Mouse (Mus musculus): ENCODE measurements around the gene Add2. TPM values are rescaled to one million over a fixed set of nuclear protein-coding genes. Genes with fewer than 3 reads are reported as not detected.

The Add2 gene
- polyA plus RNA-seq, 1 experiment from 2014 or later, result 0.03 TPM

DNA sequence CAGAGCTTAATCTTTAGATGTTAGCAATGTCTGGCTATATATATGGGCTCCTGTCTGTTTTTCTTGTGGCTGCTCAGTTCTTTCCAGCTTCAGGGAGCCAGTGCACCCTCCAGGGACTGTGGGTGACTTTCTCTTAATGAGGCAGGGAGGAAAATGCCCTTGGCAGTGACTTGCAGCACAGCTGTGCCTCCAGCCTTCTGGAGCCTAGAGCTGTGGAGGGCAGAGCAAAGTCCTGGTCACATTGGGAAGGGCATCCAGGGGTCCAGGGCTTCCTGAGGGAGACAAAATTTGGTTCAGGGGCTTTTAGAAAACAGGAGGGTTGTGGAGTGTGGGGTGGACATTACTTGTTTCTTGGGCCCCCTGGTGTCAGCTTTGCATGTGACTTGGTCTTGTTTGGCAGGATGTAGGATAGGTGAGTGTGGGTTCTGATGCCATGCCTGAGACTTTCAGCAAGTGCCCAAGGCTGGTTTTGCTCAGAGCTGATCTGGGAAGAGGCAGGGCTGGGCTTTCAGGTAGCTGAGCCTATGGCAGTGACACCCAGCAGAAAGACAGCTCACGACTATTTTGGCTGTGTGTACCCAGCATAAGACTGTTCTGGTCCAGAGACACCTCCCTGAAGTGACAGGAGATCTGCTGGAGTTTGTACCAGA lies 50.0 kb downstream of the Add2 start:
- POLR2A ChIA-PET, result interaction anchor here (0.7 to 1.0 kb wide), 2 partner anchors 20 to 33 kb away, joined by 3 to 4 read pairs; no protein-coding TSS in a partner anchor
- CTCF ChIA-PET, result interaction anchor here (1.4 kb wide), 2 partner anchors 58 to 253 kb away, joined by 3 read pairs; no protein-coding TSS in a partner anchor
- in situ Hi-C loops (cut with MboI; ENCODE audit: low pct_unique_long_range_greater_than_20kb), result no loop called here
- DNase-seq (ENCODE audit: low read depth, low spot score) (no peak), ATAC-seq (no peak)
- H3K27me3 ChIP-seq, result no peaks in the 10 kb centered on the region
- no peak for TF ChIP-seq CTCF (IDR thresholded peaks at IDR 0.05)

DNA sequence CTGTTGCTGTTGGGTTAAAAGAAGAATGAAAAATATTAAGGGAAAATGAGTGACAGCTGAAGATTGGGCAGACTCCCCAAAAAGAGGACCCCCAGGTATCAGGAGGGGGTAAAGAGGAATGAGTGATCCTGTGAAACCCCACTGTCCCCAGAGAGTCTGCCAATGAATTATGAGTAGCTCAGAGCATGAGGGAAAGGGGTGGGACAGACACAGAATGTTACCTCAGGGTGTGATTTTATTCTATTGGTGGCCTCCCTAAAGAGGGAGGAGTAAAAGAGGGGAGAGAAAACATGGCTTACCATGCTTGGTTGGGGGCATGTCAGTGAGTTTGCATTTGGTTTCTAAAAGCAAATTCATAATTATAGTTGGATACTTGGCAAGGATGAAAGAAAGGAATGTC lies 50.8 kb downstream of the Add2 start:
- POLR2A ChIA-PET, result interaction anchor here (1.0 kb wide), 1 partner anchor 34 kb away, joined by 3 read pairs; no protein-coding TSS in a partner anchor

DNA sequence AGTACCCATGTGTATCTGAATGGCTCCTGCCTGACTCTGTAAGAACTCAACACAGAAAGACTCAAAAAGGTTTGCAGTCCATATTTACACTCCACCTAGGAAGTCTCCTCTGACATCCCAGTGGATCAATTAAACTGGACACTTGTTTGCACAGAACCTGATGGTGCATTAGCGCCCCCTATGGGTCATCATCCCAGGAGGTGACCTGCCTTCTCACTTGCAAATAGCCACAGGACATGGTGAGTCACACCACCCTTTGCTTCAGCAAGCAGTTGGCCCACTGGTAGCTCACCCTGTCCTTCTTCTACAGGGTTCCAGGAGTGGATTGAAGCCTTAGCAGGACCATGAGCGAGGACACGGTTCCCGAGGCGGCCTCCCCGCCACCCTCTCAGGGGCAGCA lies 57.0 kb downstream of the Add2 start:
- ChIA-PET CTCF (interaction anchor here (0.8 to 0.9 kb wide), 2 partner anchors 9 to 28 kb away, joined by 3 read pairs; no protein-coding TSS in a partner anchor), POLR2A (no interaction called here)
- no peaks in the 10 kb centered on the region for H3K27me3 ChIP-seq
- in situ Hi-C loops (cut with MboI; ENCODE audit: low pct_unique_long_range_greater_than_20kb), result no loop called here
- DNase-seq (ENCODE audit: low read depth, low spot score) (no peak), ATAC-seq (no peak)
- peak; percentile 79 for TF ChIP-seq CTCF (IDR thresholded peaks at IDR 0.05)

More for the DNA sequence above, 50.8 kb downstream of the Add2 start:
- DNase-seq (ENCODE audit: low read depth, low spot score), result no peak
- ATAC-seq, result no peak
- TF ChIP-seq CTCF (IDR thresholded peaks at IDR 0.05), result no peak
- CTCF ChIA-PET, result interaction anchor here (1.4 kb wide), 1 partner anchor 252 kb away, joined by 3 read pairs; no protein-coding TSS in a partner anchor
- in situ Hi-C loops (cut with MboI; ENCODE audit: low pct_unique_long_range_greater_than_20kb), result no loop called here
- H3K27me3 ChIP-seq, result no peaks in the 10 kb centered on the region

DNA sequence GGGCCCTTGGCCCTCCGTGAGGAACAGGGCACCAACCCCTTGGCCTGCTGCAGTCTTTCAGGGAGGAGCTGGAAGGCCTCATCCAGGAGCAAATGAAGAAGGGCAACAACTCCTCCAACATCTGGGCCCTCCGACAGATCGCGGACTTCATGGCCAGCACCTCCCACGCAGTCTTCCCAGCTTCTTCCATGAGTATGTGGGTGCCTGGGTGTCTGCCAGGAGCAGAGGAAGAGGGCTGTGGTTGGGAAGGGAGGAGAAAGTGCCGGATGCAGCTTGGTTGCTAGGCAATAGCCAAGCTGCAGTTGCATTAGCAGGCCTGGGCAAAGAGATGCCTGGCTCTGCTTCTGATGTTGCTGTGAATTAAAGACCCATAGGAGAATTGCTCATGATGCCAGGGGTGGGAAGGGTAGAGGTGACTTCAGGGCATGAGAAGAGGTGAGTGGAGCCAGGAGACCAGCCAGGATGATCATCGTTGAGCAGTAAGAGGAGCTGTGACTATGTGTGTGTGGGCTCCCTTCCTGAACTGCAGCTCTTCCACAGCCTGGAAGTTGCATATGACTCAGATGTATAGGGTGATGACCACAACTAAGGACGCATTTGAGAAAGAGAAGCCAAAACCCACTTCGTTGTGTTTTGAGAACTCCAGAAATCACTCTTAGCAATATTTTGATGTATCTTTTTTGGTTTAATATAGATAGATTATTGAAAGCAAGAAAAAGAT lies 58.5 kb downstream of the Add2 start:
- no peak for TF ChIP-seq CTCF (IDR thresholded peaks at IDR 0.05)
- DNase-seq (ENCODE audit: low read depth, low spot score) (no peak), ATAC-seq (no peak)
- POLR2A ChIA-PET, result interaction anchor here (0.6 kb wide), 1 partner anchor 25 kb away, joined by 5 read pairs; no protein-coding TSS in a partner anchor
- in situ Hi-C loops (cut with MboI; ENCODE audit: low pct_unique_long_range_greater_than_20kb), result no loop called here
- CTCF ChIA-PET, result interaction anchor here (1.4 kb wide), 1 partner anchor 66 kb away, joined by 4 read pairs; no protein-coding TSS in a partner anchor
- peaks cover 2% of the 10 kb centered on the region for H3K27me3 ChIP-seq

DNA sequence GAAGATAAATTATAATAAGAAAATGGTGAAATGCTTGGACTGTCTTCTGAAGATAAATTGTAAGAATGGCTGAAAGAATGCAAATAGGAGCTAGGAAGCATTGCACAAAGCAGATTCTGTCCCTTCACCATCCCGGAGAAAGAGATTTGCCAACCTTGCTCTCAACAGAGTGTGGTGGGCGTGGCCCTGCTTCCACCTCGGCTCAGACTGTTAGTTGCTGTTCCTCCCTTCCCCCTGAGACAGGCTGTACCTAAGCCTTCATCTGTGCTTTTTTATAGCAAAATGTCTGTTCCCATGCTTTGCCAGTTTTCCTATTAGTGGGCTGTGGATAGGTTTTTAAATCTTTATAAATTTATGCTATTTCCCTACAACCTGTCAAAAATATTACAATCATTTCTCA lies 59.3 kb downstream of the Add2 start:
- no peak for ATAC-seq

DNA sequence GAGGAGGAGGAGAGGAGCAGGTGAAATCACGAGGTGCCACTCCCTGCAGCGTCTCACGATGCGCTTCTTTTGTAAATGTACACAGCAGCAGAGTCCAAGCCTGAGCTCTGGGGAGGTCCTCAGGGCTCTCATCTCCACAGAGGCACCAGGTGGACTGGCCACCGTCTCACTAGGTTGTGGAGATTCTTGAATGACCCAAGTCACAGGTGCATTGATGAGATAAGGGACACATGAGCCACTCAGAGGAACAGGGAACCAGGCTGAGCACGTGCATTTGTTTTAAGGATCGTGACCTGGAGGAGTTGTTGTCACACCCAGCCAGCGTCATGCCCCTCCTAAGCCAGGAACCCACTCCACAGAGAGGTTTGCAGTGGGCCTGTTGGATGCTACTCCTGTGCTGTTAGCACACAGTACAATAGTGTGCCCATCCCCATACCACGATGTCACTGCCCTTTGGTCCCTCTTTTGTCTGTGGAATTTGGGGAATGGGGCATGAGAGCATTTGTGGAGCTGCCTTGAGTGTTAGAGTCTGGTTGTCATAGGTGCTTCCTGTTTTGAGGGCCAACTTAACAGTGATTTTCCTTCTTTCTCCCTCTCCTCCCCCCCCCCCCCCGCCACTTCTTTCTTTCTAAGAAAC lies 65.8 kb downstream of the Add2 start:
- no peak for TF ChIP-seq CTCF (IDR thresholded peaks at IDR 0.05)

More for the DNA sequence above, 59.3 kb downstream of the Add2 start:
- peaks cover 6% of the 10 kb centered on the region for H3K27me3 ChIP-seq
- TF ChIP-seq CTCF (IDR thresholded peaks at IDR 0.05), result no peak
- no peak for DNase-seq (ENCODE audit: low read depth, low spot score)
- ChIA-PET POLR2A (no interaction called here), CTCF (interaction anchor here (1.4 kb wide), 1 partner anchor 67 kb away, joined by 4 read pairs; no protein-coding TSS in a partner anchor)
- in situ Hi-C loops (cut with MboI; ENCODE audit: low pct_unique_long_range_greater_than_20kb), result no loop called here

DNA sequence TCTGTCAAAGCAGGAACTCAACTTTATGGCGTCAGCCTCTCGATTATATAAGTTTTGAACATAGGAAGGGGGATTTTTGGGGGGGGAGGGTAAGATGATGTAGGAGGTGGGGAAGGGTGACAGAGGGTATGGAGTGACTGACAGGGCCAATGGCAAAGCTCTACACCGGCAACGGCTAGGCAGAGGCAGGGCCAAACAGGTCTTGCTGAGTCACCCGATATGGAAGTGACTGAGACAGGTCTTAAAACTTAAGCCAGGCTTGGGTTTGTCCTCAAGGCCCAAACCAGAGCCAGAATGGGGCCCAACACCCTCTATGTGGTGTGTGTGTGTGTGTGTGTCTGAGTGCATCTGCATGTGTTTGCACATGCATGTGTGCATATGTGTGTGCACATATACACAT lies 67.0 kb downstream of the Add2 start:
- ChIA-PET POLR2A (no interaction called here), CTCF (no interaction called here)
- in situ Hi-C loops (cut with MboI; ENCODE audit: low pct_unique_long_range_greater_than_20kb), result no loop called here
- no peak for DNase-seq (ENCODE audit: low read depth, low spot score)
- no peak for TF ChIP-seq CTCF (IDR thresholded peaks at IDR 0.05)
- peaks cover 31% of the 10 kb centered on the region for H3K27me3 ChIP-seq
- no peak for ATAC-seq

More for the DNA sequence above, 65.8 kb downstream of the Add2 start:
- ChIA-PET POLR2A (no interaction called here), CTCF (no interaction called here)
- H3K27me3 ChIP-seq, result peaks cover 23% of the 10 kb centered on the region
- no peak for ATAC-seq
- DNase-seq (ENCODE audit: low read depth, low spot score), result no peak
- in situ Hi-C loops (cut with MboI; ENCODE audit: low pct_unique_long_range_greater_than_20kb), result no loop called here

DNA sequence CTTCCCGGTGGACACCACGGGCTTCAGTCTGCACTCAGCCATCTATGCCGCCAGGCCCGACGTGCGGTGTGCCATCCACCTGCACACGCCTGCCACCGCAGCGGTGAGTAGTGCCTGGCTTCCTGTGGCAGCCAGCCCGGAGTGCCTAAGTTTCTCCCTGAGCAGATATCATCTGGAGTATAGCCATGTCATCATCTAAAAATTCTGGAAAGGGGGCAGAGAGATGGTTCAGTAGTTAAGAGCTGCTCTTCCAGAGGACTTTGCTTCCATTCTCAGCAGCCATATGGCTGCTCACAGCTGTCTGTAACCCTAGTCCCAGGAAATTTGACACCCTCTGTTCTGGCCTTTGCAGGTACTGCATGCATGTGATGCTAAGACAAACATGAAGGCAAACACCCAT lies 68.3 kb downstream of the Add2 start:
- POLR2A ChIA-PET, result no interaction called here
- in situ Hi-C loops (cut with MboI; ENCODE audit: low pct_unique_long_range_greater_than_20kb), result no loop called here
- H3K27me3 ChIP-seq, result peaks cover 36% of the 10 kb centered on the region
- ATAC-seq (no peak), DNase-seq (ENCODE audit: low read depth, low spot score) (no peak)
- CTCF ChIA-PET, result interaction anchor here (1.2 kb wide), 1 partner anchor 268 kb away, joined by 3 read pairs; no protein-coding TSS in a partner anchor
- no peak for TF ChIP-seq CTCF (IDR thresholded peaks at IDR 0.05)

DNA sequence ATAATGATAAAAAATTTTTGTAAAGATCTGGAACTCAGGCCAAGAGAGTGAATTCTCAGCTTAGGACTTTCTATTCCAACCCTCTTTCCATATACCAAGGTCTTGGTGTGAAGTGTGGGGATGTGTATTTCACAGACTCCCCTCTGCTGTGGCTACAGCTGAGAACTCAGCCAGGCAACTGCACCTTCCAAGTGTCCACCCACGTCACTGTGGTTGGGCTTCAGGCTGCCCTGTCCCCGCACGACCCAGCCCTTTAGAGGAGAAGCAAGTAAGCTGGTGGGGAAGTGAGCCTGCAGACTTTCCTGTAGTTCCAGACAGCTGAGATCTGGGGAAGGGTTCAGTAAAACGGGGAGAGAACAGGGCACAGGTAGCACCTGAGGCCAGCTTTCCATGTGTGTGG lies 68.7 kb downstream of the Add2 start:
- DNase-seq (ENCODE audit: low read depth, low spot score) (no peak), ATAC-seq (no peak)
- peaks cover 40% of the 10 kb centered on the region for H3K27me3 ChIP-seq
- POLR2A ChIA-PET, result no interaction called here
- CTCF ChIA-PET, result interaction anchor here (1.2 kb wide), 1 partner anchor 268 kb away, joined by 3 read pairs; no protein-coding TSS in a partner anchor
- no peak for TF ChIP-seq CTCF (IDR thresholded peaks at IDR 0.05)
- in situ Hi-C loops (cut with MboI; ENCODE audit: low pct_unique_long_range_greater_than_20kb), result no loop called here

DNA sequence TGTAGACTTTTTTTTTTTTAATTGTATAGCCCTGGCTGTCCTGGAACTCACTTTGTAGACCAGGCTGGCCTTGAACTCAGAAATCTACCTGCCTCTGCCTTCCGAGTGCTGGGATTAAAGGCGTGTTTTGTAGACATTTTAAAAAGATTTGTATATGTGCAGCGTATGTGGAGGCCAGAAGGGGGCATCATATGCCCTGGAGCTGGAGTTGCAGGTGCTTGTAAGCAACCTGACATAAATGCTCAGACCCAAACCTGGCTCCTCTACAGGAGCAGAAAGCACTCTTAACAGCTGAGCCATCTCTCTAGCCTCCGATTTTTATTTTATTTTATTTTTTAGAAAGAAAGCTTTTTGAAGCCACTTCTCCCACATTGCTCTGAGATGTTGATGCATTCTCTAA lies 70.5 kb downstream of the Add2 start:
- POLR2A ChIA-PET, result no interaction called here
- in situ Hi-C loops (cut with MboI; ENCODE audit: low pct_unique_long_range_greater_than_20kb), result no loop called here
- no peak for DNase-seq (ENCODE audit: low read depth, low spot score)
- TF ChIP-seq CTCF (IDR thresholded peaks at IDR 0.05), result no peak
- peaks cover 35% of the 10 kb centered on the region for H3K27me3 ChIP-seq
- CTCF ChIA-PET, result interaction anchor here (0.9 to 1.1 kb wide), 3 partner anchors 10 to 264 kb away, joined by 3 to 4 read pairs (median 3); no protein-coding TSS in a partner anchor
- no peak for ATAC-seq

All from Patski (cell line).